Mouse (Mus musculus) spleen, adult 12 weeks (tissue): ENCODE data around the gene Fam160b1.

Source experiments
- DNase-seq: peaks from one replicate; pipeline ENCODE4 v3.0.0; 2022; ENCODE audit warnings: low spot score

Fam160b1 gene

DNA sequence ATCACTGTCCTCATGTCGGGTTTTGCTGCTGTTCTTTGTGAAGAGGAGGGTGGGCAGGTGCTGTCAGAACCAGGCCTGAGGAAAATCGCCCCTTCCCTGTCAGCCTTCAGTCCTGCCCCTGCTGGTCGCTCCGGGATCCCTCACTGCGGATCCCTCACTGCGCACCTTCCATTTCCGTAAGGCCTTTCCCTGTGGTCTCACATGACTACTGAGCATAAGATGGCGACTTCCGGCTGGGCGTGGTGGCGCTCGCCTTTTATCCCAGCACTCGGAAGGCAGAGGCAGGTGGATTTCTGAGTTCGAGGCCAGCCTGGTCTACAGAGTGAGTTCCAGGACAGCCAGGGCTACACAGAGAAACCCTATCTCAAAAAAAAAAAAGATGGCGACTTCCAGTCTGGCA lies 64.8 kb downstream of the Fam160b1 start:
- no peak for DNase-seq

GRCm38 (mm10) chr19:57426841-57427240 lies 66.4 kb downstream of the Fam160b1 start:
- DNase-seq = no peak

- no peak for DNase-seq
Observed at GRCm38 (mm10) chr19:57427756-57428438, 67.4 kb downstream of the Fam160b1 start.

DNA sequence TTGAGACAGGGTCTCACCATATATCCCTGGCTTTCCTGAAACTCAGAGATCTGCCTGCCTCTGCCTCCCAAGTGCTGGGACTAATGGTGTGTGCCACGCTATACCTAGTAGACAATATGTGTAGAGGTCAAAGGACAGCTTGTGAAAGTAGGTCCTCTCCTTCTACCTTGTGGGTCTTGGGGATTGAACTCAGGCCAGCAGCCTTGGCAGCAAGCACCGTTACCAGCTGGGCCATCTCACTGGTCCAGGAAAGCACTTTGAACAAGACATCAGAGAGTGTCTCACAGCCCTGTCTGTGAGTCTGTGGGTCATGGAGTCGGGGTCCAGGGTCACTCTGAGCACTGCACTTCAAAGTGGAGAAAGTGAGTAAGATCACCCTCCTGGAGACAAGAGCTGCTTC lies 68.2 kb downstream of the Fam160b1 start:
- DNase-seq = no peak

- DNase-seq = no peak
Observed at GRCm38 (mm10) chr19:57429926-57430325, 69.4 kb downstream of the Fam160b1 start.

DNA sequence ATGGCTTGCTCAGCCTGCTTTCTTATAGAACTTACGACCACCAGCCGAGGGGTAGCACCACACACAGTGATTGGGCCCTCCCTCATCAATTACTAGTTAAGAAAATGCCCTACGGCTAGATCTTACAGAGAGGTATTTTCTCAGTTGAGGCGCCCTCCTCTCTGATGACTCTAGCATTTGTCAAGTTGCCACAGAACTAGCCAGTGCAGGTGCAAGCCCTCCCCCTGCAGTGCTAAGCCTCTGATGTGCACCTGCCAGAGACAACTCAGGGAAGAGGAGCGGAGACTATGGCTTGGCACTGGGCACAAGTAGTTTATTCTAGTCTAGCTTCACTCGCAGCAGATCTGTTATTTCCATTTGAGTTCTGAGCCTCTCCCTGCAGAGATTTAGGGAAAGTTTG lies 71.0 kb downstream of the Fam160b1 start:
- no peak for DNase-seq

GRCm38 (mm10) chr19:57434024-57434423 lies 73.5 kb downstream of the Fam160b1 start:
- no peak for DNase-seq

DNA sequence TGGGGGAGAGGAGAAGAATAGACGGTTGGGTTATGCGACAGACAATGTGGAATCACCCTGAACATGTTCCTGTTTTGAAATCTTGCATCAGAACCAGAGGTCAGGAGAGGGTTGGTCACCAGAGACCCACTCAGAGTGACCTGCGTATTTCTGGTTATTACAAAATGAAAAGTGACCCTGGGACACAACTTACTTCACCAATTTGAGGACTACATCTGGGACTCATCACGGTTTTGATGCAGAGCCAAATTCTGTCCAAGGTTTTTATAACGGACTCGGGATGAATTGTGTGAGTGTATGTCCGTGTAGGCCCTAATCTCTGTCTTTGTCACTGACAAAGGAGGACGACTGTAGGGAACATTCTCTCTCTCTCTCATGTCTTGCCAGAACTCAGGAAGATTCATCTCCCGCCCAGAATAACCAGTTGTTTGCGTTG lies 76.1 kb downstream of the Fam160b1 start:
- DNase-seq = no peak

- no peak for DNase-seq
Observed at GRCm38 (mm10) chr19:57437042-57437441, 76.6 kb downstream of the Fam160b1 start.
